In the genomic region with DNA sequence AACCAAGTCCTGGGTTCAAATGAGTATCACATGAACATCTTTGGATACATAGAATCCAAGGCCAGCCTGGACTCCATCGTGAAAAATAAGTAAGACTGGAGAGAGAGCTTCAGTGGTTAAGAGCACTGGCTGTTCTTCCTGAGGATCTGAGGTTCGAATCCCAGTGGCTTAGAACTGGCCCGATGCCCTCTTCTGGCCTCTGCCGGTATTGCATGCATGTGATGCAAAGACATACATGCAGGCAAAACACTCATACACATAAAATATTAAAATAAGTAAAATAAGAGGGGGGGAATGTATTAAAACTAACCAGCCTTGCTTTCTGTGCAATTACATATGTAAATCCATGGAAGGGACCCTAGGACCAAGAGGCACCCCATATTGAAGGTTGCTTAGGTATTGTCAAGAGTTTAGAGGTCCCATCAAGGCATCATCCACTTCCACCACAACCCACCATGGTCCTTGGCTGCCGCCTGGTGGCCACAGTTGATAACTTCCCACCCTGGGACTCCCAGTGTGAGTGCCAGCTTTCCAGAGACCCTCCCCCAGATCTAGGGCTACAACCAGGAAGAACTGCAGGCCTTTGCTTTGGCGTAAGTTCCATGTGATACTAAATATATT, we compare ENCODE assay signal across 8 mouse cellular contexts. TPM values are rescaled to one million over a fixed set of nuclear protein-coding genes. Genes with fewer than 3 reads are reported as not detected.
A peak's percentile ranks its signal among the peaks of the same experiment; 100 is the strongest.
DNase-seq lines count a peak whose midpoint lies in the region; ATAC-seq and TF ChIP-seq lines count a peak whose summit lies in the region.
"Had no signal": no experiment of that assay in that cellular context is flagged by ENCODE, and none has a peak within 500 bp of the region (broad histone marks: within the 10 kb centered on the region; RNA-seq: fewer than 3 reads in every experiment).

No protein-coding gene starts in this region.

- 29% methylated on average over 6 of the region's 6 CpGs for WGBS in forebrain, embryonic 12.5 days
- WGBS in hindbrain, embryonic 16.5 days: 20% methylated on average over 6 of the region's 6 CpGs
- 22% methylated on average over 6 of the region's 6 CpGs for WGBS in midbrain, embryonic 10.5 days
- WGBS in spleen, adult 2 months: 19% methylated on average over 6 of the region's 6 CpGs

- TF ChIP-seq POLR2A in spleen, adult 2 months (IDR thresholded peaks at IDR 0.05; ENCODE audit: low read depth, low read length): no peak

- peak; percentile 42 for ATAC-seq in forebrain, embryonic 12.5 days (ENCODE audit: low FRiP score)
- ATAC-seq in hindbrain, embryonic 16.5 days: no peak

- H3K27me3 ChIP-seq in forebrain, embryonic 12.5 days: no peaks in the 10 kb centered on the region
- H3K27me3 ChIP-seq in hindbrain, embryonic 16.5 days (replicated peaks; ENCODE audit: control insufficient read depth, insufficient read depth, low read length): no peaks in the 10 kb centered on the region
- no peaks in the 10 kb centered on the region for H3K27me3 ChIP-seq in midbrain, embryonic 10.5 days (ENCODE audit: low read depth, poor library complexity, severe bottlenecking)
- H3K27me3 ChIP-seq in spleen, adult 2 months (ENCODE audit: control insufficient read depth, insufficient read depth, low read length): no peaks in the 10 kb centered on the region

- H3K4me2 ChIP-seq in forebrain, embryonic 12.5 days: no peak overlapping the region
- no peak overlapping the region for H3K4me2 ChIP-seq in hindbrain, embryonic 16.5 days (ENCODE audit: low read length)

- DNase-seq in ES-CJ7 (ENCODE audit: low read depth, low spot score): peak; percentile 86
- peak; percentile 77 for DNase-seq in adrenal gland, adult 2 months
- DNase-seq in layer of hippocampus, postnatal 36 days: peak; percentile 66 to 69
- peak; percentile 87 for DNase-seq in midbrain, embryonic 10.5 days (ENCODE audit: low spot score)
- DNase-seq in spleen, adult 2 months (ENCODE audit: low read depth in 1 of 2, low spot score in 2 of 2): peak in 1 of 2 experiments; percentile 79

- H3K9ac ChIP-seq in forebrain, embryonic 12.5 days: no peak overlapping the region
- H3K9ac ChIP-seq in hindbrain, embryonic 16.5 days (ENCODE audit: low read depth, low read length): no peak overlapping the region

- peaks cover 48% of the 10 kb centered on the region for H3K36me3 ChIP-seq in forebrain, embryonic 12.5 days (replicated peaks)
- H3K36me3 ChIP-seq in hindbrain, embryonic 16.5 days (ENCODE audit: control insufficient read depth, insufficient read depth, low read length): peaks cover 17% of the 10 kb centered on the region
- H3K36me3 ChIP-seq in midbrain, embryonic 10.5 days: peaks cover 73% of the 10 kb centered on the region
- H3K36me3 ChIP-seq in spleen, adult 2 months (ENCODE audit: control insufficient read depth, insufficient read depth, low read length): peaks cover 13% of the 10 kb centered on the region

- peaks cover 26% of the 10 kb centered on the region for H3K4me1 ChIP-seq in forebrain, embryonic 12.5 days
- H3K4me1 ChIP-seq in hindbrain, embryonic 16.5 days (ENCODE audit: control insufficient read depth, insufficient read depth, low read depth, low read length): peaks cover 2% of the 10 kb centered on the region; the same call in 1 of the 2 replicates
- peaks cover 33% of the 10 kb centered on the region for H3K4me1 ChIP-seq in midbrain, embryonic 10.5 days
- peaks cover 25% of the 10 kb centered on the region for H3K4me1 ChIP-seq in spleen, adult 2 months (ENCODE audit: control insufficient read depth, insufficient read depth, insufficient read length)

- H3K27ac ChIP-seq in forebrain, embryonic 12.5 days: peak overlapping the region; percentile 65
- peak overlapping the region; percentile 32; the same call in 1 of the 2 replicates for H3K27ac ChIP-seq in hindbrain, embryonic 16.5 days (ENCODE audit: low read depth, low read length)
- H3K27ac ChIP-seq in midbrain, embryonic 10.5 days (replicated peaks): no peak overlapping the region
- H3K27ac ChIP-seq in spleen, adult 2 months (ENCODE audit: insufficient read depth, low read length): no peak overlapping the region

- TF ChIP-seq CTCF in spleen, adult 2 months (IDR thresholded peaks at IDR 0.05; ENCODE audit: extremely low read depth, insufficient read depth, insufficient read length, insufficient replicate concordance): peak; percentile 93

- no peak overlapping the region for H3K4me3 ChIP-seq in forebrain, embryonic 12.5 days (replicated peaks)
- no peak overlapping the region for H3K4me3 ChIP-seq in hindbrain, embryonic 16.5 days (ENCODE audit: low read length)
- no peak overlapping the region for H3K4me3 ChIP-seq in midbrain, embryonic 10.5 days
- no peak overlapping the region for H3K4me3 ChIP-seq in spleen, adult 2 months (ENCODE audit: extremely low read depth, insufficient read depth, insufficient read length)

- H3K9me3 ChIP-seq in forebrain, embryonic 12.5 days: no peaks in the 10 kb centered on the region
- no peaks in the 10 kb centered on the region for H3K9me3 ChIP-seq in hindbrain, embryonic 16.5 days (ENCODE audit: control insufficient read depth, low read length)
- H3K9me3 ChIP-seq in midbrain, embryonic 10.5 days (replicated peaks): no peaks in the 10 kb centered on the region

RNA-seq across cellular contexts. Expression of gene Lfng, which starts 12.1 kb away (rescaled TPM):
- total RNA-seq in adrenal gland, adult 2 months (2021): 10 to 100 TPM in 1 of 2 experiments, 1 to 10 TPM in 1; 9.5 to 14.5 TPM
- 59.0 and 60.2 TPM in 2 replicates for polyA plus RNA-seq in adrenal gland, adult 2 months (2012; rRNA removed)
- polyA plus RNA-seq in forebrain, embryonic 12.5 days (2016; fragmentation: Nextera tagmentation; extraction: Ambion mirVana): 30.9 and 32.8 TPM in 2 replicates
- 27.1 and 30.2 TPM in 2 replicates for polyA plus RNA-seq in hindbrain, embryonic 16.5 days (2015; fragmentation: Nextera tagmentation; extraction: Ambion mirVana)
- 10 to 100 TPM; 20.3 to 30.8 TPM for total RNA-seq in layer of hippocampus, postnatal 36 days (2021)
- 43.7 and 50.8 TPM in 2 replicates for polyA plus RNA-seq in midbrain, embryonic 10.5 days (2016; fragmentation: Nextera tagmentation; extraction: Ambion mirVana)
- polyA plus RNA-seq in spleen, adult 2 months (2012; rRNA removed): 165 and 240 TPM in 2 replicates

RNA-seq across cellular contexts. Expression of gene Ttyh3, which starts 29.6 kb away (rescaled TPM):
- total RNA-seq in adrenal gland, adult 2 months (2021): 10 to 100 TPM; 48.6 to 95.9 TPM
- polyA plus RNA-seq in adrenal gland, adult 2 months (2012; rRNA removed): 185 and 217 TPM in 2 replicates
- 84.5 and 88.0 TPM in 2 replicates for polyA plus RNA-seq in forebrain, embryonic 12.5 days (2016; fragmentation: Nextera tagmentation; extraction: Ambion mirVana)
- 56.0 and 68.9 TPM in 2 replicates for polyA plus RNA-seq in hindbrain, embryonic 16.5 days (2015; fragmentation: Nextera tagmentation; extraction: Ambion mirVana)
- 100 to 1,000 TPM; 191 to 221 TPM for total RNA-seq in layer of hippocampus, postnatal 36 days (2021)
- 28.6 and 36.2 TPM in 2 replicates for polyA plus RNA-seq in midbrain, embryonic 10.5 days (2016; fragmentation: Nextera tagmentation; extraction: Ambion mirVana)
- polyA plus RNA-seq in spleen, adult 2 months (2012; rRNA removed): 95.1 and 118 TPM in 2 replicates

RNA-seq across cellular contexts. Expression of gene Grifin, which starts 54.4 kb away (rescaled TPM):
- total RNA-seq in adrenal gland, adult 2 months (2021): not detected
- not detected in 2 replicates for polyA plus RNA-seq in adrenal gland, adult 2 months (2012; rRNA removed)
- polyA plus RNA-seq in forebrain, embryonic 12.5 days (2016; fragmentation: Nextera tagmentation; extraction: Ambion mirVana): not detected in 2 replicates
- 0.36 TPM in 1 of 2 replicates, not detected in the other for polyA plus RNA-seq in hindbrain, embryonic 16.5 days (2015; fragmentation: Nextera tagmentation; extraction: Ambion mirVana)
- total RNA-seq in layer of hippocampus, postnatal 36 days (2021): under 1 TPM in 1 of 2 experiments, not detected in 1; 0.62 TPM
- polyA plus RNA-seq in midbrain, embryonic 10.5 days (2016; fragmentation: Nextera tagmentation; extraction: Ambion mirVana): 0.62 and 0.63 TPM in 2 replicates
- polyA plus RNA-seq in spleen, adult 2 months (2012; rRNA removed): 0.61 and 0.81 TPM in 2 replicates
- total RNA-seq: hematopoietic stem cell, adult 5-6 weeks had no signal

Comparison
In these comparisons a context has a peak if more than half of its experiments do, and no peak if none do; other contexts are left out.
1. H3K27ac ChIP-seq: peak in forebrain, embryonic 12.5 days (single experiment) and hindbrain, embryonic 16.5 days (single experiment); none in midbrain, embryonic 10.5 days (single experiment) and spleen, adult 2 months (single experiment).